Mouse (Mus musculus) hindbrain, embryonic 11.5 days (tissue): ENCODE results near the gene Gm42372. TPM values are rescaled to one million over a fixed set of nuclear protein-coding genes. Genes with fewer than 3 reads are reported as not detected.

Source experiments
- ATAC-seq: fragments of 200-750 bp; cut with Nextera tagmentation; 2 replicates; pipeline ENCODE4 v1.8.0; 2017; ENCODE audit warnings: mild to moderate bottlenecking, moderate TSS enrichment, moderate library complexity; ENCODE audit not compliant: low FRiP score
- DNase-seq: peaks from one replicate; pipeline ENCODE4 v3.0.0-alpha.2; 2015; ENCODE audit warnings: low spot score
- H3K27ac ChIP-seq: fragments of 300-500 bp; sonication (generic); 2 replicates; pipeline ENCODE4 v1.5.1; 2014; ENCODE audit warnings: mild to moderate bottlenecking, low read depth, low read length
- H3K27me3 ChIP-seq: fragments of 300-500 bp; sonication (generic); 2 replicates; pipeline ENCODE4 v1.6.1; 2014; ENCODE audit warnings: mild to moderate bottlenecking, low read length, moderate library complexity, mixed read lengths; ENCODE audit not compliant: control insufficient read depth, insufficient read depth
- H3K36me3 ChIP-seq: fragments of 300-500 bp; sonication (generic); 2 replicates; pipeline ENCODE4 v1.6.1; 2014; ENCODE audit warnings: mild to moderate bottlenecking, low read length, moderate library complexity, mixed read lengths; ENCODE audit not compliant: control insufficient read depth, insufficient read depth
- H3K4me1 ChIP-seq: fragments of 300-500 bp; sonication (generic); replicated peaks from 2 replicates; pipeline ENCODE4 v1.6.1; 2014; ENCODE audit warnings: low read length, mixed read lengths; ENCODE audit not compliant: control insufficient read depth, insufficient read depth
- H3K4me2 ChIP-seq: fragments of 300-500 bp; sonication (generic); replicated peaks from 2 replicates; pipeline ENCODE4 v1.6.1; 2014; ENCODE audit warnings: mild to moderate bottlenecking, low read depth, low read length
- H3K4me3 ChIP-seq: fragments of 300-500 bp; sonication (generic); 2 replicates; pipeline ENCODE4 v1.5.1; 2014; ENCODE audit warnings: low read depth, low read length
- H3K9ac ChIP-seq: fragments of 300-500 bp; sonication (generic); 2 replicates; pipeline ENCODE4 v1.6.1; 2014; ENCODE audit warnings: low read depth, low read length
- H3K9me3 ChIP-seq: fragments of 300-500 bp; sonication (generic); 2 replicates; pipeline ENCODE4 v1.6.1; 2016; ENCODE audit warnings: low read length; ENCODE audit not compliant: control insufficient read depth
- WGBS: fragments of 180-500 bp; shearing (Covaris S2); extraction: QIAGEN DNeasy Blood & Tissue Kit; methylation state at CpG from one replicate; pipeline ENCODE4 v1.1.7; 2014; 5-methylcytosine and 5-hydroxymethylcytosine counted together
- polyA plus RNA-seq: library from polyadenylated mRNA; unstranded; fragments of >200 nt; fragmentation: Nextera tagmentation; extraction: Ambion mirVana; gene quantifications from 2 replicates; pipeline ENCODE4 v1.2.1, GENCODE M21; 2014

Gm42372 gene
- polyA plus RNA-seq, 1 experiment from 2014 or later = 1.7 TPM

DNA sequence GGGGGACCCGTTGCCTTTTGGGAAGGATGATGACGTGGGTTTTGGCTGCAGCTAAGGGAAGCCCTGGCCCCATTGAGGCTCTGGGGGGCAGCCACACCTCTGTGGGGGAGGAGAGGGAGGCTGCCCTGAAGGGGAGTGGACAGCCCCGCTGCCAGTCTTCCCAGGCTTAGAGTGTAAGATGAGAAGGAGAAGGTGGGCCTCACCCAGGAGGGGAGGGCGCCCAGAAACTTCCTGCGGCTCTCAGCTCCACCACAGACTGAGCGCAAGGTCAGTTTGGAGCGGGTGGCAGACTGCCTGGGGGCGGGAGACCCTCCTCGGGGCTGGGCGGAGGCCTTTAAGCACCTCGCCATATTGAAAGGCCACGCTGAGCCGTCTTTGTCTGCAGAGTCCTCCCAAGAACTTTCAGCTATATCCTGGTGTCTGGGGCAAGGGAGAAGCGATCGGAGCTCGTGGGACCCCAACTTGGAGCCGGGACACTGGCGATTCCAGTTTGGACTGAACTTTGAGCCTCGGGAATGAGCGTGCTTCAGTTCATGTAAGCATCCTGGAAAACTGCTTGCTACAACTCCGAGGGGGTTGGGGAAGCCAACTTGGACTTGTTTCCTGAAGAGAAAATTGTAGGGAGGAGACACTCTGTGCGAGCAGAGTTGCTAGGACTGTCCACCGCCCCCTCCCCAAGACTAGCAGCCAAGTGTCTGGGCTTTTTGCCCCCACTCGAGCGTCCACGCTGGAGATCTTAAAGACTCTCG is 10.9 kb downstream of the Gm42372 start:
- no peaks in the 10 kb centered on the region for H3K9me3 ChIP-seq
- peak overlapping the region; percentile 49 for H3K4me2 ChIP-seq
- H3K4me3 ChIP-seq = peak overlapping the region; percentile 44
- peaks cover 8% of the 10 kb centered on the region; the same call in 1 of the 2 replicates for H3K4me1 ChIP-seq
- no peaks in the 10 kb centered on the region for H3K27me3 ChIP-seq
- H3K9ac ChIP-seq = peak overlapping the region; percentile 34
- H3K36me3 ChIP-seq = no peaks in the 10 kb centered on the region
- ATAC-seq (peak; percentile 61), DNase-seq (peak; percentile 70)
- WGBS = 1% methylated on average over 27 of the region's 27 CpGs
- 0 out of 2 replicates have a peak overlapping the region, but pooled peaks have one; percentile 33 for H3K27ac ChIP-seq

DNA sequence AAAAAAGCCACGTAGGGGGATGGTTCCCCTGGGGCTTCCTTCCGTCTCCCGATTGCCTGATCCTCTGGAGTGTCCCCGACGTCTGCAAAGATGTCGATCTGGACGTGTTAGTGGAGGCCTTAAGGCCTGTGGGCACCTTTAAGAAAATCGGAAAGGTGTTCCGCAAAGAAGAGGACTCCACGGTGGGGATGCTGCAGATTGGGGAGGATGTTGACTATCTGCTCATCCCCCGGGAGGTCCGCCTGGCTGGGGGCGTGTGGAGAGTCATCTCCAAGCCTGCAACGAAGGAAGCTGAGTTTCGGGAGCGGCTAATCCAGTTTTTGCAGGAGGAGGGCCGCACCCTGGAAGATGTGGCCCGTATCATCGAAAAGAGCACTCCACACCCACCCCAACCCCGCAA is 11.5 kb downstream of the Gm42372 start:
- Histone ChIP-seq H3K27me3 (no peaks in the 10 kb centered on the region), H3K4me2 (peak overlapping the region; percentile 49), H3K36me3 (no peaks in the 10 kb centered on the region), H3K9me3 (no peaks in the 10 kb centered on the region), H3K4me1 (peaks cover 8% of the 10 kb centered on the region; the same call in 1 of the 2 replicates), H3K9ac (peak overlapping the region; percentile 34), H3K4me3 (peak overlapping the region; percentile 44), H3K27ac (no peak overlapping the region)
- no peak for ATAC-seq
- no peak for DNase-seq
- 12% methylated on average over 20 of the region's 20 CpGs for WGBS

DNA sequence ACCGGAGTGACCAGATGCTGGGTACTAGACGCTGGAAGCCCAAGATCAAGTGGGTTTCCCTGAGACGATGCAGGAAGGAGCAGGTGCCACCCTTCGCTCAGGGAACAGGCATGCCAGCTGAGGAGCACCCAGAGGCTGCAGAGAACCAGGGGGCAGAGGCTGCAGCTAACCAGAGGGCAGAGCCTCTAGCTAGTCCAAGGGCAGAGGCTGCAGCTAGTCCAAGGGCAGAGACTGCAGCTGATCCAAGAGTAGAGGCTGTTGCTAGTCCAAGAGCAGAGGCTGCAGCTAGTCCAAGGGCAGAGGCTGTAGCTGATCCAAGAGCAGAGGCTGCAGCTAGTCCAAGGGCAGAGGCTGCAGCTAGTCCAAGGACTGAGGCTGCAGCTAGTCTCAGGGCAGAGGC is 12.5 kb downstream of the Gm42372 start:
- no peak overlapping the region for H3K9ac ChIP-seq
- H3K4me1 ChIP-seq = peaks cover 8% of the 10 kb centered on the region; the same call in 1 of the 2 replicates
- no peaks in the 10 kb centered on the region for H3K36me3 ChIP-seq
- 95% methylated on average over 4 of the region's 4 CpGs for WGBS
- no peak overlapping the region for H3K27ac ChIP-seq
- H3K9me3 ChIP-seq = no peaks in the 10 kb centered on the region
- no peaks in the 10 kb centered on the region for H3K27me3 ChIP-seq
- no peak for DNase-seq
- no peak overlapping the region for H3K4me3 ChIP-seq
- no peak for ATAC-seq
- no peak overlapping the region for H3K4me2 ChIP-seq

DNA sequence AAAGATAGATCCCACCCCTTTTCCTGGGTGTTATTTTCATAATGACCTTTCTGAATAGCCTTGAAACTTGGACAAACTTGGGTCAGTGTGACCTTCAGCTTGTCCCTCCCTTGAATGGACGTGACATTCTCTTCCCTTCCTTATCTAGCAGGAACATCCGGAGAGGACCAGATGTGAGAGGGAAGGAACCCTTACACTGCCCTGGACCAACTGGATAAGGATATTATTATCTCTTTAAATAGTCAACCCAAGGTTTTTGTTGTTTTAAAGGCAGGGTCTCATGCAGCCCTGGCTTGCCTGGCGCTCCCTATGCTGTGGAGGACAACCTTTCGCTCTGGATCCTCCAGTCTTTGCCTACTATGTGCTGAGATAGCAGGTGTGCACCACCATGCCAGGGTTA is 16.3 kb downstream of the Gm42372 start:
- Histone ChIP-seq H3K27me3 (no peaks in the 10 kb centered on the region), H3K4me2 (no peak overlapping the region), H3K4me1 (no peaks in the 10 kb centered on the region), H3K27ac (no peak overlapping the region), H3K36me3 (no peaks in the 10 kb centered on the region), H3K9me3 (no peaks in the 10 kb centered on the region), H3K9ac (no peak overlapping the region), H3K4me3 (no peak overlapping the region)
- DNase-seq (no peak), ATAC-seq (0 out of 2 replicates have a peak, but pooled peaks have one; percentile 2)
- WGBS = 75% methylated on average over 4 of the region's 4 CpGs

DNA sequence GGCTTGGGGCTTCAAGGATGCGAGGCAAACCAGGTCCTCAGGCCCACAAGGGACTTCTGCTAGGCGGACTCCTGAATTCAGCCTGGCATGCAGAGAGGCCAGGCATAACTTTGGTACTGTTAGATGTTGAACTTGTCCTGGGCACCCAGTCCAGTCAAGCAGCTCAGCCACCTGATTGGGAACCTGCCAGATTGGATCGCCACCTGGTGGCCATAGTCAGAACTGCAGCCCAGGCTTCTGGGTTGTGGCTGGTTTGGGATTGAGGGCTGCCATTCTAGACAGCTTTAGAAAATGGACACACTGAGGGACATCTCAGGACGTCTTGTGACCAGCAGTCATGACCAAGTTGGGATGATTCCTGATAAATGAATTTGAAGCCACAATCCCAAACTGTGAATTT is 16.8 kb downstream of the Gm42372 start:
- ATAC-seq (0 out of 2 replicates have a peak, but pooled peaks have one; percentile 44), DNase-seq (peak; percentile 93)
- Histone ChIP-seq H3K27ac (no peak overlapping the region), H3K9me3 (no peaks in the 10 kb centered on the region), H3K4me3 (no peak overlapping the region), H3K27me3 (no peaks in the 10 kb centered on the region), H3K36me3 (no peaks in the 10 kb centered on the region), H3K4me1 (no peaks in the 10 kb centered on the region), H3K4me2 (no peak overlapping the region), H3K9ac (no peak overlapping the region)
- WGBS = 30% methylated on average over 4 of the region's 4 CpGs

DNA sequence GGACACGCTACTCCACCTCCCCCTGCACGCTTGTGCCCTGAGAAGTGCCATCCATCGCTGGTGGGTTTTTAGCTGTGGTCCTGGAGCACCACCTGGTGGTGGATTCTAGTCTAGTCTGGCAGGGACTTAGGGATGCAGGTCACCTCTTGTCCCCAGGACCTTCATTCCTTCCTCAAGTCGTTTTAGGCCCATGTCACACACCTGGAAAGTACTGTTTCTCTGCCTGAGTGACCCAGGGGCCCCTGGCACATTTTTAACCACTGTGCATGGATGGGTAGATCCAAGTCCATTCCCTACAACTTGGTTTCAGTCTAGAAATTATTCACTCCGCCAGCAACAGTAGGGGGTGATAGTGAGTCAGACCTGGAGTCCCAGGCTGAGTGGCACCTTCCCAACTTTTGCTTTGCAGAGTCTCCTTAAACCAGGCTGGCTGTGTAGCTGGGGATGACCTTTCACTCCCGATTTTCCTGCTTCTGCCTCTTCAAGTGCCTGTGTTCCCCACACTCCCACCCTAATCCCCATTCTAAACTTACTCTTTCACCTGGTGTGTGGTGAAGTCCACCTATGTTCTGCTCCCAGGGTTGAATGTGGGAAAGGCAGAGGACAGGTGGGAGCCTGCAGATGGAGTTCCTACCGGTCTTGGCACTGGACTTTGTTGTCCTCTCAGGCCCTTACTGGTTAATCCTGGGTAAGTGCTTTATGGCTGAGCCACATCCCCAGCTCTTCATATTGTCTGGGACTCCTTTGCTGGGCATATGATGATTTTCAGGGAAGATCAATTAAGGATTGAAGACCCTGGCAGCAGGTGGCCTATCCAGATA is 19.7 kb downstream of the Gm42372 start:
- Histone ChIP-seq H3K9ac (no peak overlapping the region), H3K9me3 (no peaks in the 10 kb centered on the region), H3K4me2 (no peak overlapping the region), H3K27ac (no peak overlapping the region), H3K36me3 (peaks cover 15% of the 10 kb centered on the region), H3K4me3 (no peak overlapping the region), H3K4me1 (no peaks in the 10 kb centered on the region), H3K27me3 (no peaks in the 10 kb centered on the region)
- 17% methylated on average over 7 of the region's 7 CpGs for WGBS
- ATAC-seq = peak; percentile 66; the same call in 1 of the 2 replicates
- DNase-seq = peak; percentile 91

DNA sequence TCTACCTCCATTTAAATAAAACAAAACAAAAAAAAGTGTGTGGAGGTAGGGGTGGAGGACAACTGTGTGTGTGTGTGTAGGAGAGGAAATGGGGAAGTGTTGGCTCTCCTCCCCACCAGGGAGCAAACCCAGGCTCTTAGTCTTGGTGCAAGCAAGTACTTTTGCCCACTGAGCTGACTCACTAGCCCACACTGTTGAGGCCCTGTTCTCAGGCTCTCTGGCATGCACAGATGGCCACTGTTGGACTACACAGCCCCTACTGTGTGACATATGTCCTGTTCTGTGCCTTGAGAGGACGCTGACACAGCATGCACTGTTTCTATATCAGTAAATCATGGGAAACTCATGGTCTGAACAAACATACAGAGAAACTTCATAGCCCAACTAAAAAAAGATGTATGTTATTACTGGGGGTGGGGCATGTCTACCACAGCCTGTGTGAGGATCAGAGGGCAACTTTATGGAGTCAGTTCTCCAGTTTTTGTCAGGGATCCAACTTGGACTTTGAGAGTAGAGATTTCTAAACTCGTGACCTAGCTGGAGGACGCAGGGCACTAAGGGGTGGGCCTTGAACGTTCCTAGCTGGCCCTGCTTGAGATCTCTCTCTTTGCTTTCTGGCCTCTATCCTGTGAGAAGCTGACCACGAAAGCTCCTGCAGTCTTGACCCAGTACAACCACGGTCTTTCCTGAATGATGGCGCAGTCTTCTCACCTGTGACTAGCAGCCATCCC is 20.5 kb downstream of the Gm42372 start:
- Histone ChIP-seq H3K4me2 (no peak overlapping the region), H3K27me3 (no peaks in the 10 kb centered on the region), H3K4me1 (no peaks in the 10 kb centered on the region), H3K9me3 (no peaks in the 10 kb centered on the region), H3K36me3 (peaks cover 18% of the 10 kb centered on the region), H3K27ac (no peak overlapping the region), H3K4me3 (no peak overlapping the region), H3K9ac (no peak overlapping the region)
- ATAC-seq (no peak), DNase-seq (no peak)
- 87% methylated on average over 7 of the region's 7 CpGs for WGBS

DNA sequence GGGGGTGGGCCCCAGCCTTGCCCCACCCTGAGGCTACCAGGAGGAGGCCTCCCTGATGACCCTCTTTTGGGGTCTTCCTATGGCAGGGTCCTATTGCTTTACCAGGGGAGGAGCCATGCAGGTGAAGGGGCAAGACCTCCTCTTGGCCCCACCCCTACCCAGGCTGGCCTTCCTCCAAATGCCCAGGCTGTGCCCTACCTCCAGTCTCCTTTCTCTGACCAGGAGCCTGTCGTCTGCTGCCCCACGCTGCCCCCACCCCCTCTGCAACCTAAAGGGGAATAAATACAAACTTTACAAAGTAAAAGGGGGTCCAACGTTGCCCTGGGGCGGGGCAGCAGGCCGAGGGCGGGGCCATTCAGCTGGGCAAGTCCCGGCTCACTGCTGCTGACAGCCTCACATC is 21.8 kb downstream of the Gm42372 start:
- Histone ChIP-seq H3K4me2 (no peak overlapping the region), H3K36me3 (peaks cover 20% of the 10 kb centered on the region), H3K9me3 (no peaks in the 10 kb centered on the region), H3K27me3 (no peaks in the 10 kb centered on the region), H3K4me3 (no peak overlapping the region), H3K9ac (no peak overlapping the region), H3K4me1 (no peaks in the 10 kb centered on the region), H3K27ac (no peak overlapping the region)
- 85% methylated on average over 7 of the region's 7 CpGs for WGBS
- DNase-seq = no peak
- ATAC-seq = no peak
